Mouse (Mus musculus) liver, adult (tissue): Measurements from ENCODE around the gene Oit1.

Source experiments
- GATA4 ChIP-seq: IDR thresholded peaks from 2 replicates; pipeline ENCODE4 v1.6.1; 2014; ENCODE audit warnings: mild to moderate bottlenecking, low read length; ENCODE audit not compliant: insufficient replicate concordance

Gene Oit1

DNA sequence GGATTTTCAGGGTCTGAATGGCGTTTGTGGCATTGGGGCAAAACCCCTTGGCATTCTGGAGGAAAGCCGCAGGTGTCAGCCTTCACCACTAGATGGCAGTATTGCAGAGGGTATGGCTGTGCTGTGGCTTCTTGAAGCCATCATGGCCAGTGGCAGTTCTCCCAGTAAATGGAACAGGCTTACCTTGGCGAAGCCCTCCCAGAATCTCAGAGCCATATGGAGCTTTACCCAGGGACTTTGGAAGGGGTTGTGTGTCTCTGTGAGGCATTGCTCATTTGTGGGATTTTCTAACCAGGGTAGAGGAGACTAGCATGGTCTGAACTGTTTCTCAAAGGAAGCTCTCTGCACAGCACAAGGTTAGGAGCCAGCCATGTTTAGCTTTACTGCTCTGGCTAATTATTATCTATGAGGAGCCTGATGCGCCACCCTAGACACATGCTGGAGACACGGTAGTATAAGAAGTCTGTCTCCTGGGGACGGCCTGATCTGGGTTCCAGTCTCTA is 22.5 kb downstream of the Oit1 start:
- no peak for TF ChIP-seq GATA4

DNA sequence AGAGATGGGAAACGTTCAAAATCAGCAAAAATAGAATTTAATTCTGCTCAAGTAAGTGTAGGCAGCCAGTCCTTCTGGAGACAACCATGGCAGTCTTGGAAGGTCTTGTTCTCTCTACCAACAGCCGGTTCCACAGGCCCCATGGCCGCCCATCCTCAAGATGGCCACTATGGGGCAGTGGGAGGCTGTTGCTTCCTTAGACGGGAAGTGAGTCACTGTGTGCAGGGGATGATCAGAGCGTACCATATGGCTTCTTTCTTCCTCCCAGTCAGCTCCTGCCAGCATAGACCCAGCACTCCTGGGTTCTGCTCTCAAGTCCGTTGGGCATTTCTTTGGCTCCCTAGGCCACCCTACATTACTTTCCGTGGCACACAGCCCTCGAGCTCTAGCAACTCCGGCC is 29.6 kb downstream of the Oit1 start:
- no peak for TF ChIP-seq GATA4

DNA sequence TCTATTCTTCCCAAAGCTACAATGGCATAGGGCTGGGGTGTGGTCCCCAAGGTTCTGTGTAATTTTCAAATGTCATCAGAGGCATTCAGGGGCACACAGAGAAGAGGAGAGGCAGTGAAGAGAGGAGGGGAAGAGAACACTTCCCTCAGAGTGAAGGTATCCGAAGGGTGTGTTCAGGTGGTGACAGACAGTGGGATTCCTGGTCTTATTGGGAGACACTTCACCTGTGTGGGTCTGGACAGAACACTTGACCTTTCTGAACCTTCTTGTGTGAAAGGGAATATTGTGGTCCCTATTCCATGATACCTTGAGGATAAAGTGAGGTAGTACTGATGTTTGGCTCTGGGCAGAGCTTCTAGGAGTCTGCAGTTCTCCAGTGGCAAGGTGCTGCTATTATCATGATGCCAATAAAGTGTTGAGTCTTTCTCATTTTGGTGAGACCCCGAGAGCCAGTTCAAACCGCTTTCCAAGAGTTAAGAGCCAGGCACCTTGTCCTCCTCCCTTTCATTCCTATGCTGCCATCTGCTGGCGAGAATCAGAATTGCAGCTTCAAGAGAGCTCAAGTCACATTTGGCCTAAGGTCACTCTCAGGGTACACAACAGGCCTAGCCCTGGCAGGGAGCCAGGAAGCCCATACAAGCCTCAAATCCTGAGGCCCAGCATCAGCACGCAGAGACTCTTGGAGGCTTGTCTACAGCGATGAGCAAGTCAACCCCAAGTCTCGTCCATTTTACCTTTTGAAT is 32.1 kb downstream of the Oit1 start:
- no peak for TF ChIP-seq GATA4

DNA sequence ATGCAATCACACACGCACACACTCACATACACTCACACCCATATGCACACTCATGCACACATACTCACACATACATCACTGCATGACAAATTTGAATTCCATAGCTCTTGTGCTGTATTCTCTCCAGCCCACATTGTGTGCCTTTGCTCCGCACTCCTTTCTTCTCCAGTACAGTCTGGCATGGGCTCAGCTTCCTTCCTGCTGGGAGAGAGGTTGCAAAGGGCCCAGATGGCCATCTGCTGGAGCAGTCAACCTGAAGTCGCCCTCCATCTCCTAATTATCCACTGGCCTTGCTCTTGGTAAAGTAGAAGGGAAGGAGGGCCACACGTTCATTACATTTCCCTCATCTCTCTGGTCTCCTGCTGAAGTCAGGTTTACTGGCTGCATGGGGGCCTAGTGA is 33.0 kb downstream of the Oit1 start:
- no peak for TF ChIP-seq GATA4

DNA sequence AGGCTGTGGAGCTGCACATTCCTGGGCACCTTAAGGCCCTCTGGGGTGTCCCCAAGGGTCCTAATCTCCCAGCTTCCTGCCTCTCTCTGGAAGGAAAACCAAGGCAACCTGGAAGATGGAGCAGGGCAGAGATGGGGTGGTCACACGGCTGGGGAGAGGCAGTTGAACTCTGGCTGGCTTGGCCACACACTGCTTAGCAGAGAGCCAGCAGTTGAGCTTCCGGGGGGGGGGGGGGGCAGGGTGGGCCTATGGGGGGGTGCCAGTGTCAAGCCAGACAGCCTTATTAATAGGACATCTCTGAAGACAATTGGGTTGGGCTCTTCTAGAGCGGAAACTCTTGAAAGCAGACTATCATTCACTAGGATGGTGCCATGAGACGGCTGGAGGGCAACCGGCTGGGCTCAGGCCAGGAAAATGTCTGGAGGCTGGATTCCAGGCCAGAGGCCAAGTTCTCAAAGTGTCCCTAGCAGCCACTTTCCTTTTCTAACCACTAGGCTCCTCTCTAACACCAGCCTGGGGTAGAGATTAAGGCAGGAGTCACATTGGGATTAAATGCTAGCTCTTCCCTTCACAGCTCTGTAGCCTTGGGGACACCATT is 35.9 kb downstream of the Oit1 start:
- no peak for TF ChIP-seq GATA4

DNA sequence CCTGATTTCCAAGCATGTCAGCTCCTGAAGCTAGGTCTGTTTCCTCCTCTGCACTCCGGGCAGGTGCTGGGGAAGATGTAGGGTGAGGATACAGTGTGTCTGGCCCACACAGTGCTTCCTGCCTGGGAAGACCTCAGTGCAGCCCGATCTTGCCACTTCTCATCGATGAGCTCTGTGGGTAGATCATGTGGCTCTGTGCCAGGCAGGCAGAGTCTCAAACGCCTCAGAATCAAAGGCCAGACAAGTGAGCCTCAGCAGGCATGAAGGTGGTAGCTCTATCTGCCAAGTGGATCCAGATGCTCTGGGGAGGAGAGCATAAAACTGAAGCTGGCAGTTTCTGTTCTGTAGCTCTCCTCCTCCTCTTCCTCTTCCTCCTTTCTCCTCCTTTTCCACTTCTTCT is 38.3 kb downstream of the Oit1 start:
- TF ChIP-seq GATA4, result no peak

DNA sequence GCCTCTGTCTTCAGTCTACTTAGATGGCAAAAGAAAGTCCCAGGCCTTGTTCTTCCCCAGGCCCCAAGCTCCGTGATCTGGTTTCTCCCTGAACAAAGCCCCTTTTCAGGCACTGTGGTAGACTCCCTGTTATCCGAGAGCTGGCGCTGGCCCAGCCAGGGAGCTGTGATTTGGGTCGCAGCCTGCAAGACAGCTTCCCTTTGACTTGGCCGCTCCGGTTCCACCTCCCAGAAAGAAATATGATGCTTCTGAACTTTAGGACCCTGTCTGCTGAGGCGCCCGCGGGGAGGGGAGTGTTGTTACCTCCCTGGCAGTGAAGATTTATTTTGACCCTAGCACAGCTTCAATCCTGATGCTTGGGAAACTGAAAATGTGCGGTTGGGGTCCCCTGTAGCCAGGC is 42.6 kb downstream of the Oit1 start:
- no peak for TF ChIP-seq GATA4

DNA sequence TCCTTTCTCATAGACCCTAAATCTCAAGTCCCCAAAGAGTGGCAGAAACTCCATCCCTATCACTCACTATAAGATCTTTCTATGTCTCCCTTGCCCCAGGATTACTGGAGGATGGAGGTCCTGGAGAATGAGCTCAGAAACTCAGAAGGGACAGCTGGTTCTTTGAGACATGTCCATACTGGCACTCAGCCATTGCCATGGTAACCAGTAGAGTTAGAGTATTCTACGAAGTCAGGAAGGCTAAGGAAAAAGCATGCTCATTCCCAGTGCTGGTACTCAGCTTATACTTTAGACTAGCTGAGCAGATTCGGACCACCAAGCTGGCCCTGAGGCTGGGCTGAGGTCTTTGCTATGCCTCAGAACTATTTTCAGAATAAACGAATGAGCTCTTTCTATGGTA is 44.0 kb downstream of the Oit1 start:
- no peak for TF ChIP-seq GATA4

DNA sequence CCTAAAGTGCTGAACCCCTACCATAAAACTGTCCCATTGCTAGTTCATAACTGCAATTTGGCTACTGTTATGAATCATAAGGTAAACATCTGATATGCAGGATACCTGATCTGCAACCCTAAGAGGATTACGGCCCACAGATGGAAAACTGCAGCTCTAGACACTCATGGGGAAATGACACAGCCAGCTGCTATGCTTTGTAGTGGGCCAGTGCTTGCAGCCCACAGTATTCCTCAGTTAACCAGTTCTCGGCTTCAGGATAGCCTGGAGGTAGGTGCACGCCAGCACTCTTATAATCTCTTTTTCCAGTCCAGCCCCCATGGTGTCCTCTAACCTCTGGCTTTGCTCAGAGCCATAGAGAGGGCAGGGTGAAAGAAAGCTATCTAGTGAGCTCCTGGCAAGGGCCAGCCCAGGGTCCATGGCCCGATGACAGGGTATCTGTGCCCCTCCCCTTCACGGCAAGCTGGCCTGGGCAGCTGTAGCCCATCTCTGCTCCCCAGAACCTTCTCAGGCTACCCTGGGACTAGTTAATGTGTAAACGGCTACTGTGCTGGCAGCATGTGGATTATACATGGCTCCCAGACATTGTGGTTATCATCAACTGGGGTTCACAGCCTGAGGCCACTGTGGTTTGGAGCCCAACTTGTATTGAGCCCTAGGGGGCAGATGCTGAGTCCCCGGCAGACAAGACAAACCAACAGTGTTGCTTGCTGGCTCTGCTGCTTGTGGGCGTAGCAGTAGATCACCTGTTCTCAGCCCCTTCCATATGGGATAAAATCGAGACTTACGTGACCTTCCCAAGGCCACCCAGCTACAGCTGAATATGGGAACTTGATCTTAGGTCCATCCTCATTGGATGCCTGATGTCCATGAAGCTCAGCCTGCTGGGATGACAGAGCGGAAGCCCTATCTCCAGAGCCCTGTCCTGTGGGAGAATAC is 46.0 kb downstream of the Oit1 start:
- TF ChIP-seq GATA4, result no peak

DNA sequence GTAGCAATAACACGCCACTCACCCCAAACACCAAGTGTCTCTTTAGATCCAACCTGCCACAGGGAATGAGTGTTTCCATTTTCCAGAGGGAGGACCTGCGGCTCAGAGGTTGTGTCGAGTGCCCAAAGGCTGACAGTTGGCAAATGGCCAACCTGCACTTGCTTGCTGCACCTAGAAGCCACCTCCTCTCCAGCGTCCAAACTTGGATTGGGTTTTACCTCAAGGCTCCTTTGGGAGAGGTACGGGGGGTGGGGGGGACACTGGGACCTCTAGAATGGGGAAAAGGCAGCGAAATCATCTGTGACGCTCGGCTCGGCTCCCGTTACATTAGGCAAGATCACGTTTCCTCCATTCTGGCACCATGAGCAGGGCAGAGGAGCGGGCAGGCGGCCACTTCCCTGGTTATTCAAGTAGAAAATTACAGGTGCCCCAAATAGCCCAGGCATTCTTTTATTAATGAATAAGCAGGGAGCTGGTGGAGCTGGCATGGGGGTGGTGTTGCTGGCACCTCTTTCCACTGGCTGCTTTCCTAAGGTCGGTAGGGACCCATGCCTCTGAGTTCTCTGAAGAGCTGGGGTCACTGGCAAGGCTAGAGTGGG is 47.1 kb downstream of the Oit1 start:
- TF ChIP-seq GATA4, result no peak

DNA sequence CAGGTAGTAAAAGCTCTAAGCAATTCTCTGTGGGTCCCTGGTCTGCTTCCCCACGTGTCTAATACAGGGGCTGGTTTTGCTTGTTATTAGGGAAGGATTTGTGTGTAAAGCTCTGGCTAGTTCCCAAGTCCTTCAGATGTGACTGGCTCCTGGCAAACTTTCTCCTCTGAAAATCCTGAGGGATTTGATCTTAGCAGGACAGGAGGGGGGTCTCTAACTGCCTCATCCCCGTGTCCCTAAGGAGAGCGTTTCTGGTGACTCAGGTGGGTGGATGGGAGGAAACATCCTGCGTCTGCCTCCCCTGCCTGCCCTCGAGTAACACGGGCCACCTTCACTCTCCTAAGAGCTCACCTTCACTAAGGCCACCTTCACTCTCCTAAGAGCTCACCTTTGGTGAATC is 48.2 kb downstream of the Oit1 start:
- no peak for TF ChIP-seq GATA4

DNA sequence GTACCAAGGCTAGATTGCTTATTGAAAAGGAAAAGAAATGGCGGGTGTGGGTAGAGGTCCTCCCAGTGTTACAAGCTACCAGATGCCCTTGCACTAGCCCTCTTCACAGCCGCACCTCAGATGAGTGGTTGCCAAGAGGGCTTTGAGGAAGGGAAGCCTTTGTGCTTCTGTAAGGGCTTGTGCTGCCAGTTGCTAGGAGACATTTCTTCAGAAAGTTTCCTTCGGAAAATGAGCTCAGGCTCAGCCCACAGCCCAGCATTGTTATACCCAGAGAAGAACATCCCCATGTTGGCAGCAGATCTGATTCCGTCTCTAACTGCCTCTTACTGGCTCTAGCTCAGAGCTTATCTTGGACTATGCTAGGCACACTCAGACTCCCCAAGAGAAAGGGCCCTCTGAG is 49.0 kb downstream of the Oit1 start:
- no peak for TF ChIP-seq GATA4

DNA sequence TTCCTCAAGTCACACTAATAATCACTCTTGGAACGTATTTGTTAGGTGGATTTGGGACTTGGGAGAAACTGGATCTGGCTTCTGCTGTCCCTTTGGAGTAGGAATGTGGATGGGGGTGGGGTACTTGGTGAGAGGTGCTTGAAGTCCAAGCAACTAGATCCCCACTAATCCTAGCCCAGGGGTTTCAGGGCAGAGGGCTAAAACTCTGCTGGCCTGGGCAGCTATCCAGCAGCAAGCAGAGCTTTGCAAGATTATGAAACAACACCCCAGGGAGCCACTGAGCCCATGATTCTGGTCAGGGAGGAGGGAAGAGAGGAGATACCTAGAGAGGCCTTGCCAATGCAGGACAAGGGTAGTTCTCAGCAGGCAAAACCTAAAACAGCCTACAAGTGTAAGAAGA is 51.2 kb downstream of the Oit1 start:
- TF ChIP-seq GATA4, result no peak

DNA sequence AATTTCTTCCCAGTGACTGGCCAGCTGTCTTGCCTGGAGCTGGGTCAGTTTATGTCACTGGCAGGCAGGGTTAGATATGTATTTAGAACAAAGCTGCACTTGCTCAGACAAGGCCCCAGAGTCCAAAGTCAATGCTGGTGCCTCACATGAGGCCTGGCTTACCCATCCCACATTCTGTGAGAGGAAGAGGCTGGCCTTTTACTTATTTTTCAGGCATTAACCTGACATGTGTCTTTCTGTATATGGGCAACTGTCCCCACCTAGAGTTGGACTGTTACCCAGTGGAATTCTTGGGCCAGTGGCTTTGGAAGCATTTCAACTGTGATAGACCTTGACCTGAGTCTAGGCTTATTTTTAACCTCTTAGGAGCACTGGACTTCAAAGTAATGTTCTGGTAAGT is 51.6 kb downstream of the Oit1 start:
- TF ChIP-seq GATA4, result no peak

DNA sequence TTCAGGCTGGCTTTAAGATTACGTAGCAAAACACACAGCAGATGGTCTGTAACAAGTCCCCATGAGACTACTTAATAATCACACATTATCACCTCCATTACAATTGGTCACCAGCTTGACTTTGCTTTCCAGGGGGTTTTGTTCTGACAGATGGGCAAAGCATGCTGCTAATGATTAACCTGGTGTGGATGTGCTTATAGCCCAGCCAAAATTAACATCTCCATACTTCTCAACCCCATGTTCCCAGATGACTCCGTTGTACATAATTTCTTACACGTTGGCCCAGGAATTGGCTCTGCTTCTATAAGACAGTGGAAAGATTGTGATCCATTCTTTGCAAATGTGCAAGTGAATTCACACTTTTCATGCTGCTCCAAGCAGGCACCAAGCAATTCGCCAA is 52.8 kb downstream of the Oit1 start:
- no peak for TF ChIP-seq GATA4
